Mouse (Mus musculus) thymus, postnatal 14 days (tissue): ENCODE measurements around the gene Spdl1.
"Not testable (repeated sequence)": the region's sequence is repeated elsewhere in the genome, so short reads cannot be mapped to it uniquely, and the experiment has no call there.

ENCODE experiments used
- DNase-seq: peaks from one replicate; pipeline ENCODE4 v3.0.0; 2021

Gene Spdl1

DNA sequence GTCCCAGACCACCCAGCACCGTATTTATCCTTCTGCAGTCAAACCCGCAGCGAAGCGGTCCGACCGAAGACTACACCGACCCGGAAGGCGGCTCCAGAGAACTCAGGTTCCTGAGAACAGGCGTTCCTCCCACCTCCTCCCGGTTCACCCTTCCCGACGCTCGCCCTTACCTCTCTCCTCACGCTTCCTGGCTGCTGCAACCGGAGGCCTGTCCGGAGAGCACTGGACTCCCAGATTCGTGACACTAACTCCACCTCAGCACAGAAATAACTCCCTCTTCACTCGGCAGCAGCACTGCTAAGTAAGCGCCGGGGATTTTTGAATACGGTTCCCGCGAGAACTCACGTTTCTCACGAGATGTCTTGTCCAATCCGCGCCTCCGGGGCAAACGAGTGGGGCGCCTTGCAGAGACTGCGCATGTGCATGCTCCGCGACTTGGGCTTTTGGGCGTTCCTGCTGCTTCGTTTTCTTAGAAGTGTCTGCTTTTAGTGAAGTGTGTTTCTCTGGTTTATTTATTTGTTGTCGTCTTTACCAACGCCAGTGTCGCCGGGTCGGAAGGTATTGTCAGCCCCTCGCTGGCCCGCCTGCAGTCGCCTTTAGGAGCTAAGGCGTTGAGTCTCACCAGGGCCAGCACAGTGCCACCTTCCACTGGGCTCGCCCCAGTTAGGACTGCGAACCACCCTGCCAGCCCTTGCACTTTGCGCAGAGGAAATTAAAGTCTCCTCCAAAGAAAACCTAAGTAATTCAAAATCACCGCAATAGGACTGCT, at the start of gene Spdl1:
Gene Spdl1, minus strand, starts transcription at position 324 of the 769 bp plus-strand sequence.
- peak; percentile 97 for DNase-seq

GRCm38 (mm10) chr11:34881528-34881927, 48.1 kb upstream of the Spdl1 start:
- DNase-seq = no peak

- no peak for DNase-seq
Observed at GRCm38 (mm10) chr11:34879678-34880077, 46.2 kb upstream of the Spdl1 start.

- no peak for DNase-seq
Observed at GRCm38 (mm10) chr11:34873861-34874260, 40.4 kb upstream of the Spdl1 start.

- no peak for DNase-seq
Observed at GRCm38 (mm10) chr11:34872432-34872831, 39.0 kb upstream of the Spdl1 start.

GRCm38 (mm10) chr11:34871991-34872390, 38.5 kb upstream of the Spdl1 start:
- DNase-seq = no peak

- DNase-seq = no peak
Observed at GRCm38 (mm10) chr11:34871456-34871855, 38.0 kb upstream of the Spdl1 start.

GRCm38 (mm10) chr11:34868626-34869025, 35.2 kb upstream of the Spdl1 start:
- DNase-seq = no peak

DNA sequence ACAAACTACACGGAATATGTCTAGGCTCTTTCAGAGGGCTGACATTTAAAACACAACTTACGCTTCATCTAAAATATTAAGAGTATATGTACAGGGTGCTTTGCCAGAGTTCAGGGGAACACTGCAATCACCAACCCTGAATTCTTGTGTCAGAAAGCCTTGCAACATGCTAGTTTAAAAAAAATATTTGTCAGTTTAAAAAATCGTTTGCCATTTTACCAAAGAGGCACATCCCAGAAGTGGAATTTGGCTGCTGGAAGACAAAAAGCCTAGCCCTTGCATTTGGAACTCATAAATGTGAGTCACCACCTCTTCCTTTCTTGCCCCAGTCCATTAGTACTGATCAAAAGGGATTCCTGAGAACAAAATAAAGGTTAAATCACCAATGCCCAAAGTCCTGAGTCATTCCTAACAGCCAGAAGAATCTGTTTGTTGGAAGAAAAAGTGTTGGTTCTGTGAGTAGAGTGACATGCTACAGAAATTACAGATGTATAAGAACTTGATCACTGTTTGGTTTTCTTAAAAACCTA, 32.4 kb upstream of the Spdl1 start:
- DNase-seq = no peak

- no peak for DNase-seq
Observed at GRCm38 (mm10) chr11:34865181-34865580, 31.7 kb upstream of the Spdl1 start.

GRCm38 (mm10) chr11:34856652-34857051, 23.2 kb upstream of the Spdl1 start:
- DNase-seq = no peak

DNA sequence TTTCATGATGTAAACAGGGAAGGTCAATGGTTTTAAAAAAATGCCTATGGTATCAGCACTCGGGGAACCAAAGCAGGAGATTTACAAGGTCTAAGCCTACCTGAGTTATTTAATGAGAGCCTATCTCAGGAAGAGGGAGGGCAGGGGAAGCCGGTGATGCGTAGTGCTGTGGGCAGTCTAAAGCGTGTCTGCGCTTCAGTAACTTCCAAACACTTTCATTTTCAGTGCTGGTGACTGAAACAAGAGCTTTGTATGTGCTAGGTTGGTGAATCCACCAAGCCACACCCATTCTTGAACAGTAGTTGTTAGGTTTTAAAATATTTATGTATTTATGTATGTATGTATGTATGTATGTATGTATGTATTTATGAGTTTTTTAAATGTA, 12.8 kb upstream of the Spdl1 start:
- DNase-seq = no peak

GRCm38 (mm10) chr11:34845567-34846267, 12.3 kb upstream of the Spdl1 start:
- DNase-seq = no peak

GRCm38 (mm10) chr11:34843517-34843916, 10.1 kb upstream of the Spdl1 start:
- DNase-seq = no peak

GRCm38 (mm10) chr11:34840283-34840682, 6.8 kb upstream of the Spdl1 start:
- no peak for DNase-seq

DNA sequence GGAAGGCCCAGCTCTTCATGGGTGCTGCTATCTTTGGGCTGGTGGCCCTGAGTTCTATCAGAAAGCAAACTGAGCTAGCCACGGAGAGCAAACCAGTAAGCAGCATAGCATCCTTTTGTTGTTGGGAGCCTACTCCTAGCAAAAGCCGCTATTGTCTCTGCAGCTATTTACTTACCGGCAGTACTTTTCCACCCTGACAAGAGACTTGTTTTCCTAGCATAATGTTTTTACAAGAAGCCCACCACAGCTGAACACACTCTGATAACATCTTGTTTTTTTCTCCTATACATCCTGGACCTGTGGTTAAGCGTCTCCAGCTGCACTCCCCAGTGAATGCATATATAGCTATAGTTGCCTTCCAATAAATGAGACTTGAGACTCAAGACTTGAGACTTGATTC, 5.6 kb upstream of the Spdl1 start:
- DNase-seq = peak; percentile 47

- DNase-seq = no peak
Observed at GRCm38 (mm10) chr11:34836272-34836671, 2.8 kb upstream of the Spdl1 start.

GRCm38 (mm10) chr11:34832678-34833077, 763 bp downstream of the Spdl1 start:
- no peak for DNase-seq

DNA sequence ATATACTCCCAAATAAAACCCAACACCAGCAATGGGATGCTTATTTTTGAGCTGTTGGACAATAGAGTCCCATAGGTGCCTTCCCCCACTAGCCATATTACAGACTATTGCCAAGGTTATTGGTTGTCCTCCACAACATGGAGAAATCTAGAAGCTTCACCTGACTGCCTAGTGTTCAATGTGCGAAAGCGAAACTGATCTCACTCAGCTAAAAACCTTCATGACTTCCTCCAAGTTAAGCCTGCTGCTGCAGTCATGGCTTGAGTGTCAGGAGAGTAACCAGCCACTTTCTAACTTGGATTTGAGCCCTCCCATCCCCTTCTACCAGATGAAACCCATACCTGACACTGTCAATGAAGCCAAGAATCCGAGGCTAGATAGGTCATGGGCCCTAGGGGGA, 5.6 kb downstream of the Spdl1 start:
- no peak for DNase-seq

DNA sequence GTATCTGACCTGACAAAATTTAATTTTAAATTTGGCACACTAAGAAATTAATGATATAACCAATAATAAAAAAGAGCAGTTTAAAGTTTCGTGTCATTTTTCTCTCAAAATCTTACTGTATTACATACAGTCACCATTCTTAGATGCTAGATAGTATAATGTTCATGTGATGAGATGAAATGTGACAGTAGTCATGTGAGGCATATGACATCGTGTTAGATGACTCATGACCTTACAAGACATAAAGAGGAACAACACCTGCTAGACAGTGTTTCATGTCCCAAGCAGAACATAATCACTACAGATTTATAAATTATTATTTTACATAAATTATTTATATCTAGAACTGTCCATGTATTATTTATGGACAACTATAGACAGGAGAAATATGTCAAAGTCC, 6.5 kb downstream of the Spdl1 start:
- no peak for DNase-seq

- DNase-seq = no peak
Observed at GRCm38 (mm10) chr11:34824791-34825190, 8.7 kb downstream of the Spdl1 start.

- DNase-seq = no peak
Observed at GRCm38 (mm10) chr11:34814767-34815166, 18.7 kb downstream of the Spdl1 start.

- DNase-seq = no peak
Observed at GRCm38 (mm10) chr11:34814319-34814718, 19.1 kb downstream of the Spdl1 start.

GRCm38 (mm10) chr11:34805026-34805425, 28.4 kb downstream of the Spdl1 start:
- not testable (repeated sequence) for DNase-seq
